Mouse (Mus musculus) CD4-positive, CD25-positive, alpha-beta regulatory T cell, adult 4 months (primary cell): ENCODE data around the gene Gm11077. TPM values are rescaled to one million over a fixed set of nuclear protein-coding genes. Genes with fewer than 3 reads are reported as not detected.

Experiments used
- ATAC-seq: one replicate; pipeline ENCODE4 v1.8.0; 2017
- polyA plus RNA-seq, 2 experiments: library from polyadenylated mRNA; unstranded; fragments of 100-300 nt; shearing (Covaris generic); gene quantifications; one replicate each; pipeline ENCODE4 v1.2.1; 2017

The Gm11077 gene
- polyA plus RNA-seq, result not detected

- no peak for ATAC-seq
These were observed at the start of gene Gm11077 for GRCm38 (mm10) chr6:140729272-140729671. TSS of gene Gm11077 (plus strand) at chr6:140729284.

- no peak for ATAC-seq
These were observed 48.4 kb upstream of the Gm11077 start for GRCm38 (mm10) chr6:140680713-140681112.

GRCm38 (mm10) chr6:140682829-140683228, 46.3 kb upstream of the Gm11077 start:
- no peak for ATAC-seq

GRCm38 (mm10) chr6:140684403-140684802, 44.7 kb upstream of the Gm11077 start:
- ATAC-seq, result peak; percentile 49

- no peak for ATAC-seq
These were observed 39.3 kb upstream of the Gm11077 start for GRCm38 (mm10) chr6:140689617-140690404.

- ATAC-seq, result no peak
These were observed 36.9 kb upstream of the Gm11077 start for GRCm38 (mm10) chr6:140692160-140692559.

GRCm38 (mm10) chr6:140696192-140696879, 32.7 kb upstream of the Gm11077 start:
- no peak for ATAC-seq

- ATAC-seq, result no peak
These were observed 31.1 kb upstream of the Gm11077 start for GRCm38 (mm10) chr6:140697994-140698393.

GRCm38 (mm10) chr6:140698596-140698995, 30.5 kb upstream of the Gm11077 start:
- ATAC-seq, result no peak

GRCm38 (mm10) chr6:140701259-140701658, 27.8 kb upstream of the Gm11077 start:
- ATAC-seq, result no peak

- no peak for ATAC-seq
These were observed 24.0 kb upstream of the Gm11077 start for GRCm38 (mm10) chr6:140705132-140705531.

GRCm38 (mm10) chr6:140706056-140706455, 23.0 kb upstream of the Gm11077 start:
- ATAC-seq, result no peak

- peak; percentile 87 for ATAC-seq
These were observed 21.0 kb upstream of the Gm11077 start for GRCm38 (mm10) chr6:140708059-140708458.

- ATAC-seq, result peak; percentile 15
These were observed 19.5 kb upstream of the Gm11077 start for GRCm38 (mm10) chr6:140709415-140710107.

- ATAC-seq, result peak; percentile 30
These were observed 16.3 kb upstream of the Gm11077 start for GRCm38 (mm10) chr6:140712754-140713153.

- peak; percentile 86 for ATAC-seq
These were observed 14.1 kb upstream of the Gm11077 start for GRCm38 (mm10) chr6:140714905-140715365.

GRCm38 (mm10) chr6:140722058-140722457, 7.0 kb upstream of the Gm11077 start:
- peak; percentile 71 for ATAC-seq

GRCm38 (mm10) chr6:140730669-140731401, 1.8 kb downstream of the Gm11077 start:
- ATAC-seq, result no peak

- ATAC-seq, result no peak
These were observed 2.3 kb downstream of the Gm11077 start for GRCm38 (mm10) chr6:140731402-140731730.

GRCm38 (mm10) chr6:140732971-140733640, 4.0 kb downstream of the Gm11077 start:
- no peak for ATAC-seq

GRCm38 (mm10) chr6:140733641-140733986, 4.5 kb downstream of the Gm11077 start:
- no peak for ATAC-seq

GRCm38 (mm10) chr6:140745586-140745985, 16.5 kb downstream of the Gm11077 start:
- no peak for ATAC-seq
